Mouse (Mus musculus) T-helper 17 cell (primary cell): ENCODE measurements at regions not wholly inside any gene's neighbourhood (a gene's known extent, or its start where the extent isn't known, plus 50 kb on each side); places are given as distances from the start of the nearest gene placed in this dataset.

Experiments used
- in situ Hi-C, 2 experiments: fragments of 300-600 bp; cut with MboI, MseI; formaldehyde crosslinking; loops; 1 replicate in 1 of 2; 2 replicates in 1 of 2; pipeline ENCODE4 v1.15.1; 2025; ENCODE audit warnings: high pct_unique_total_duplicates in 2 of 2

GRCm38 (mm10) chr10:37480331-37480730 lies 341.6 kb upstream of the Marcks start:
- in situ Hi-C loops, result no loop called here

GRCm38 (mm10) chr10:37478108-37478507 lies 339.4 kb upstream of the Marcks start:
- in situ Hi-C loops, result no loop called here

DNA sequence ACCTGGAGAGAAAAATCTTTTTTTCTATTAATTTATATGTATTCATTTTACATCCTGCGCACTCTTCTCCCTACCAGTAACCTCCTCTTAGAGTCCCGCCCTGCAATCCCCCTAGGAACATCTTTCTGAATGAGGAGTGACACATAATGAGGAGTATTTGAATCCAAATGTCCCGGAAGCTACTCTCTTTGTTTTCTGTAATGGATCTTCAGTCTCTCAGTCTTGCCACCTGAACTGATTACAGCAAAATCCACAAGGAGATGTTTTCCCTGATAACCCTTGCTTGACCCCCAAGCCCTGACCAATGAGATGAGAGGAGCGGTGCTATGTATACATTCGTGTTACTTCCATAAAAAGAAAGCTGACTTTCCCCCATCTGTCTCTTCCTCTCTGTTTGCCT lies 334.4 kb upstream of the Marcks start:
- in situ Hi-C loops, result no loop called here

DNA sequence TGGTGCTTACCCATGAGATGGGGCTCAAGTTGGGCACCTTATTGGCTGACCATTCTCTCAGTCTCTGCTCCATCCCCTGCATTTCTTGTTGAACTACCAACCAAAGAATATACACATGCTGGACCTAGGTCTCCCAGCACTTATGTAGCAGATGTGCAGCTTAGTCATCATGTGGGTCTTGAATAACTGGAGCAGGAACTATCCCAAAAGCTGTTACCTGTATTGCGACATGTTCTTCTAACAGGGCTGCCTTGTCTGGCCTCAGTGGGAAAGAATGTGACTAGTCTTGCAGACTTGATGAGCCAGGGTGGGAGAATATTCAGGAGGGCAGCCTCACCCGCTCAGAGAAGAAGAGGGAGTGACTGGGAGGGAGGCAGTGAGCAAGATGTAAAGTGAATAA lies 318.7 kb upstream of the Marcks start:
- in situ Hi-C loops, result loop anchor here in 1 of 2 experiments (10.0 kb wide), 1 partner anchor 177 kb away; no protein-coding TSS in a partner anchor

GRCm38 (mm10) chr10:37449894-37450293 lies 311.2 kb upstream of the Marcks start:
- in situ Hi-C loops, result loop anchor here in 1 of 2 experiments (10.0 kb wide), 1 partner anchor 185 kb away; no protein-coding TSS in a partner anchor

DNA sequence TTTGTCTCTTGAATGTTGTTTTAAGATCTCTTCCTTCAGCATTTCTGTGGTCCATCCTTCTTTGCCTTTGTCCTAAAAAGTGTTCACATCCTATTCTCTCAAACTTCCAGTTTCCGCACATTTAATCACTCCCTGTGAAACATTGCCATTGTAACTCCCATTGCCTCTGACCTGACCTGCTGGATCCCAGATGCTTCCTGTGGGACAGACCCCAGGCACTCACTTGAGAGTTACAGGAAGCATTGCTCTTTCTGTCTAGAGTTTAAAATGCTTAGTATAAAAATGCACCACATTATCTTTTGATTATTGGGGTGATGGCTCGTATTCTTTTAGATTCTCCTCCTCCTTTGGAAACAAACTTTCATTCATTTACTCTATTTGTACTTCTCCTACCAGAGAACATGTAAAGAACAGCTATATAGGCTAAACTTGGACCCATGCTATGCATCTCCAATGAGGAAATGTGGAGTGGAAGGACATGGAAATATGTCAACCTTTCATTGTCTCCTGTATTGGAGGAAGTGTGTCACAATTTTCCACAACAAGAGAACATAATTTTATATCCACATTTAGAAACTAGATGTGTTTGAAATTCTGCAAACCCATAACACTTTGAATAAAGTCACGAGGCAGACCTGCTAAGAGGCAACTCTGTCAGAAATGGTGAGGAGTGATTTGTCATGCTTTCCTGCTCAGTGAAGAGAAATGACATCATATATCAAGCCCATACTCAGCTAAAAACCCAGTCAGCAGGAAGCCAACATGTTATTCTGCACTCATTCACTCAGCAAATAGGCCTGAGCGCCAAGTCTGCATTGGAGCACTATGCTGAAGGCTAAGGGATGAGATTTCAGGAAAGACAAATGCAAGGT lies 308.8 kb upstream of the Marcks start:
- in situ Hi-C loops, result no loop called here

GRCm38 (mm10) chr10:37439863-37440613 lies 301.3 kb upstream of the Marcks start:
- in situ Hi-C loops, result no loop called here

GRCm38 (mm10) chr10:37438312-37438711 lies 299.6 kb upstream of the Marcks start:
- in situ Hi-C loops, result no loop called here

- in situ Hi-C loops, result no loop called here
Observed at GRCm38 (mm10) chr10:37436849-37437248, 298.1 kb upstream of the Marcks start.

DNA sequence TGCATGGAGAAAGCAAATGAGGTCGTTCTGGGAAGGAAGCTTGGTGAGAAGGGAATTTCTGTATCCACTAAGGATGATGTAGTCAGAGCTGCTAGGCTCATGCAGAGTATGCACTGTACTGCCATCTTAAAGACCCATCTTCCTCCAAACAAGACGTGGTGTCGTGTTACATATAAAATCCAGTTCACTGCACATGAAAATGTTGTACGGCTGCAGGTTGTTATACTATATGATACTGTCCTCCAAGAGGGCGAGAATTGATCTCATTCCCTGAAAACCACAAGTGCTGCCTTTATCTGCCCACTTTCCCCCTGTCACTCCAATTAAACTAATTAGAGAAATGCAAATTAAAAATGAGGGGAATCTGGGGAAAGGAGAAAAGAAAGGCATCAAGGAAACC lies 295.5 kb upstream of the Marcks start:
- in situ Hi-C loops, result no loop called here

GRCm38 (mm10) chr10:37423047-37423446 lies 284.3 kb upstream of the Marcks start:
- in situ Hi-C loops, result no loop called here

GRCm38 (mm10) chr10:37422612-37423011 lies 283.9 kb upstream of the Marcks start:
- in situ Hi-C loops, result no loop called here

- in situ Hi-C loops, result loop anchor here in 1 of 2 experiments (10.0 kb wide), 1 partner anchor 872 kb away; no protein-coding TSS in a partner anchor
Observed at GRCm38 (mm10) chr10:37416321-37416720, 277.6 kb upstream of the Marcks start.

- in situ Hi-C loops, result loop anchor here in 1 of 2 experiments (10.0 kb wide), 1 partner anchor 868 kb away; no protein-coding TSS in a partner anchor
Observed at GRCm38 (mm10) chr10:37412401-37412800, 273.7 kb upstream of the Marcks start.

DNA sequence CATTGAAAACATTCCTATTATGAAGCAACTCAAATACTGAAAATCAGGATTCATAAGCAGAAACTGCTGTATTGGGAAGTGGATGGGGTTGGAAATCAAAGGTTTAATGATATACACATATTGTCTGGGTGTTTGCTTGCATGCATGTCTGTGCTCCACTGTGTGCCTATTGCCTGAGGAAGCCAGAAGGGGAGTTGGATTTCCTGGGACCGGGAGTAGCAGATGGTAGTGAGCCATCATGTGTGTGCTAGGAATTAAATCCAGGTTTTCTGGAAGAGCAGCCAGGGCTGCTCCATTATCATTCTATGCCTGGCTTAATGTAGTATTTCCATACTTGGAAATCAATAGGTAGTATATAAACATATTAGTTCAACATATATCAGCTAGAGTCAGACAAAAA lies 271.0 kb upstream of the Marcks start:
- in situ Hi-C loops, result loop anchor here in 1 of 2 experiments (10.0 kb wide), 1 partner anchor 865 kb away; no protein-coding TSS in a partner anchor

GRCm38 (mm10) chr10:37407487-37407886 lies 268.8 kb upstream of the Marcks start:
- in situ Hi-C loops, result no loop called here

DNA sequence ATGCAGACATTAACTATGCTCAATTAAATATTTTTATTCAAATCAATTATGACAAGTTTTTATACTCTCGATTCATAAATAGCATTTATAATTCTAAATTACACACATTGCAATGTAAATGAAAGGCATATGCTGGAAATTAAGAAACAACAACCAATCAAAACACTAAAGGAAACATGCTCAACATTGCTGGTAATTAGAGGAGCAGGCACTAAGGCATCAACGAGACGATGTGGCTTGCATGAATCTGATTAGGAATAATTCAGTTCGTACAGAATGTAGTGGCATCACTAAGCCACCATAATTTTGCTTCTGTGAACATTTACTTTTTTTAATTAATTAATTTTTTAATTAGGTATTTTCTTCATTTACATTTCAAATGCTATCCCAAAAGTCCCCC lies 266.2 kb upstream of the Marcks start:
- in situ Hi-C loops, result no loop called here

GRCm38 (mm10) chr10:37404407-37404806 lies 265.7 kb upstream of the Marcks start:
- in situ Hi-C loops, result no loop called here

- in situ Hi-C loops, result no loop called here
Observed at GRCm38 (mm10) chr10:37402376-37402775, 263.7 kb upstream of the Marcks start.

- in situ Hi-C loops, result no loop called here
Observed at GRCm38 (mm10) chr10:37400991-37401390, 262.3 kb upstream of the Marcks start.

DNA sequence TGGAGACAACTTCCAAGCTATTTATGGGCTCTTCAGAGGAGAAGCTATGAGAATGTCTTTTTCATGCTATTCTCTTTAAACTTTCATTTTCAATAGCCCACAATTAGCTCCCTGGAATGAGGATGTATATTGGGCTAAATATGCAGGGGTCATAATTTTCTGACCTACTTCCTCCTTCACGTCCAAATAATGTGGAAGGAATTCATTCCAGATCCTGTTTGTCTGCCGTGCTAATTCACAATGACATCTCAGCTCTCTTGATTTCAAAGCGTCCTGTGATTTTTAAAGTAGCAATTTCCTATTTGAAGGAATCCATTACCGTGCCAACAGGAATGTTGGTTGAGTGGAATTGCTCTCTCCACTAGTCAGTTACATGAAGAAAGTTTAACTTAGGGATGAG lies 261.7 kb upstream of the Marcks start:
- in situ Hi-C loops, result no loop called here

DNA sequence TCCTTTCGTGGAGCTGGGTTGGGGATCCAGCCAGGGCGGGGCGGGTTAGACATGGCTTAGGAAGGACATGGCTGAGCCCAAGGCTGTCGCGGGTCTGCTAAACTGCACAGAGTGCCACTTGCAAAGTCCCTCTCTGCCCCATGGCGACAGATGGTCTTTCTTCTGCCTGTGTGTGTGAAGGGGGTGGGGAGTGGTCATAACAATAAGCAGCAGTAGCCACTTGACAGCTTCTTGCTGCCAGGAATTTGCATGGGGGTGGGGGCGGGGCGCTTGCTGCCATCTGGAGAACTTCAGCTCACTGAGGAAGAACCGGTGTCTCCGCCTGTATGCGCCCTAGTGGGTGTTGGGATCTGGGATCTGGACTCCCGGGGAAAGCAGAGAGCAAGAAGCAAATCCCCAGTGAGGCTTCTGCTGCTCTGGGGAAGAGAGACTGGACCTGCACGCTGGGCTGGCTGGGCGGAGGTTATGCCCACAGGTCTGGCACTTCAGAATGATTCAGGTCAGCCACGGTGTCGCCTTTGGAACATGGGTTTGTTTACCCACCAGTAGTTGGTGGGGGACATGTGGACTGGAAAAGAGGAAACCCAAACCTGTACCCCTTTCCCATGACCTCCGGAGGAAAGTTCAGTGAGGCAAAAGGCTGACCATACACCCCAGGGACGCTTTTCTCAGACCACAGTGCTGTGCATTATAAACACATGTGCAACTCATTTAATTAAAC lies 258.7 kb upstream of the Marcks start:
- in situ Hi-C loops, result no loop called here
